In the genomic region with DNA sequence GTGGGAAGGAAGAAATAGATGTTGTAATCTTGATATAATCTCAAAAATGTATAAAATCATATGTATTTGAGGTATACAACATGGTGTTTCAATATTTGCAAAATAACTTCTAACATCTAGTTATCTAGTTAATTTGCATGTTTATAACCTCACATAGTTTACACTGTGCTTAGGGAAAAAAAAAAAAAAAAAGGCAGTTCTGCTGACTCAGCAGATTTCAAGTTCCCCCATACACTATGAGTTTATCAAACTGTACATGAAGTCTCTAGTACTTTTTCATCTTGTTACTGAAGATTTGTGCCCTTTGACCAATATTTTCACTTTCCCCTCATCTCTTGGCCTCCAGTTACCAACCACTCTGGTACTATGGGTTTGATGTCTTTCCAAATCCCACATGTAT, we compare ENCODE assay signal across 27 mouse cellular contexts.
"Had no signal": no experiment of that assay in that cellular context is flagged by ENCODE, and none has a peak within 500 bp of the region (broad histone marks: within the 10 kb centered on the region; RNA-seq: fewer than 3 reads in every experiment).

No protein-coding gene starts in this region.

- H3K27ac ChIP-seq: heart, embryonic 10.5 days; heart, embryonic 13.5 days; heart, embryonic 15.5 days; hindbrain, embryonic 10.5 days; hindbrain, embryonic 12.5 days; hindbrain, embryonic 13.5 days; hindbrain, embryonic 14.5 days; hindbrain, embryonic 15.5 days; hindbrain, postnatal 0 days; intestine, embryonic 15.5 days; kidney, embryonic 15.5 days; kidney, postnatal 0 days; layer of hippocampus, adult 2 months; left cerebral cortex, adult 2 months had no signal

- DNase-seq: heart, postnatal 10 days; heart, postnatal 14 days; heart, postnatal 36 days; heart, postnatal 4 days; kidney, adult 18-20 months; kidney, postnatal 25 days; kidney, postnatal 4 days; layer of hippocampus, adult 9-11 months; layer of hippocampus, postnatal 36 days had no signal

- H3K9me3 ChIP-seq: heart, embryonic 10.5 days; heart, embryonic 12.5 days; heart, embryonic 13.5 days; heart, embryonic 15.5 days; hindbrain, embryonic 10.5 days; hindbrain, embryonic 12.5 days; hindbrain, embryonic 13.5 days; hindbrain, embryonic 15.5 days; intestine, embryonic 15.5 days; kidney, embryonic 15.5 days had no signal

- H3K27me3 ChIP-seq: heart, embryonic 12.5 days; heart, embryonic 13.5 days; heart, embryonic 15.5 days; hindbrain, embryonic 12.5 days; hindbrain, embryonic 13.5 days; hindbrain, embryonic 15.5 days; intestine, embryonic 15.5 days; kidney, embryonic 15.5 days had no signal

- H3K9ac ChIP-seq: heart, embryonic 12.5 days; heart, embryonic 13.5 days; heart, embryonic 15.5 days; hindbrain, embryonic 12.5 days; hindbrain, embryonic 13.5 days; hindbrain, embryonic 14.5 days; hindbrain, embryonic 15.5 days; intestine, embryonic 15.5 days; kidney, embryonic 15.5 days had no signal

- H3K36me3 ChIP-seq: heart, embryonic 10.5 days; heart, embryonic 12.5 days; heart, embryonic 13.5 days; heart, embryonic 15.5 days; hindbrain, embryonic 10.5 days; hindbrain, embryonic 12.5 days; hindbrain, embryonic 13.5 days; hindbrain, embryonic 15.5 days; intestine, embryonic 15.5 days; kidney, embryonic 15.5 days had no signal

- H3K4me3 ChIP-seq: heart, embryonic 10.5 days; heart, embryonic 12.5 days; heart, embryonic 13.5 days; heart, embryonic 15.5 days; hindbrain, embryonic 10.5 days; hindbrain, embryonic 12.5 days; hindbrain, embryonic 13.5 days; hindbrain, embryonic 15.5 days; intestine, embryonic 15.5 days; kidney, embryonic 15.5 days; layer of hippocampus, adult 2 months; left cerebral cortex, adult 2 months had no signal

- H3K4me2 ChIP-seq: heart, embryonic 11.5 days; heart, embryonic 12.5 days; heart, embryonic 13.5 days; heart, embryonic 15.5 days; hindbrain, embryonic 12.5 days; hindbrain, embryonic 13.5 days; hindbrain, embryonic 14.5 days; hindbrain, embryonic 15.5 days; intestine, embryonic 15.5 days; kidney, embryonic 15.5 days had no signal

- ATAC-seq: hindbrain, postnatal 0 days; intestine, embryonic 15.5 days; intestine, embryonic 16.5 days; intestine, postnatal 0 days had no signal

- H3K4me1 ChIP-seq: heart, embryonic 10.5 days; heart, embryonic 13.5 days; heart, embryonic 15.5 days; hindbrain, embryonic 10.5 days; hindbrain, embryonic 12.5 days; hindbrain, embryonic 13.5 days; hindbrain, embryonic 15.5 days; intestine, embryonic 15.5 days; kidney, embryonic 15.5 days had no signal
